Mouse (Mus musculus) cerebellum, adult 2 months (tissue): ENCODE measurements around the gene Ppp1r14b. TPM values are rescaled to one million over a fixed set of nuclear protein-coding genes. Genes with fewer than 3 reads are reported as not detected.

ENCODE experiments used
- DNase-seq, 2 experiments: peaks; one replicate each; pipeline ENCODE4 v3.0.0; 2021
- H3K27ac ChIP-seq: fragments of 200-500 bp; 2 replicates; pipeline ENCODE4 v1.5.1; 2012; ENCODE audit warnings: low read length, control low read depth, inconsistent platforms; ENCODE audit not compliant: insufficient read depth
- H3K27me3 ChIP-seq: fragments of 200-500 bp; 2 replicates; pipeline ENCODE4 v1.6.1; 2012; ENCODE audit warnings: inconsistent platforms, mild to moderate bottlenecking, low read length, moderate library complexity; ENCODE audit not compliant: control insufficient read depth, insufficient read depth
- H3K4me1 ChIP-seq: fragments of 200-500 bp; 2 replicates; pipeline ENCODE4 v1.6.1; 2011; ENCODE audit warnings: low read length; ENCODE audit not compliant: control insufficient read depth, insufficient read depth
- H3K4me3 ChIP-seq: fragments of 200-500 bp; replicated peaks from 2 replicates; pipeline ENCODE3; 2011; ENCODE audit warnings: mild to moderate bottlenecking, low read depth, low read length, control low read depth; ENCODE audit not compliant: insufficient read depth
- CTCF ChIP-seq: fragments of 200-500 bp; IDR thresholded peaks from 2 replicates; pipeline ENCODE4 v1.5.1; 2011; ENCODE audit warnings: low read depth, mild to moderate bottlenecking, control low read depth, low read length, moderate library complexity, borderline replicate concordance; ENCODE audit not compliant: insufficient read depth
- POLR2A ChIP-seq: fragments of 200-500 bp; IDR thresholded peaks from 2 replicates; pipeline ENCODE4 v1.6.1; 2011; ENCODE audit warnings: low read length, control low read depth, borderline replicate concordance; ENCODE audit not compliant: insufficient read depth
- WGBS: fragments of 180-500 bp; shearing (Covaris S2); methylation state at CpG from one replicate; pipeline ENCODE4 v1.1.7; 2018; 5-methylcytosine and 5-hydroxymethylcytosine counted together
- polyA plus RNA-seq: library from polyadenylated mRNA; depleted of rRNA; stranded (reverse); fragments of >200 nt; gene quantifications from 2 replicates; pipeline ENCODE4 v1.2.3, GENCODE M21; 2012

The Ppp1r14b gene
- polyA plus RNA-seq, 1 experiment, result 51.7 TPM

DNA sequence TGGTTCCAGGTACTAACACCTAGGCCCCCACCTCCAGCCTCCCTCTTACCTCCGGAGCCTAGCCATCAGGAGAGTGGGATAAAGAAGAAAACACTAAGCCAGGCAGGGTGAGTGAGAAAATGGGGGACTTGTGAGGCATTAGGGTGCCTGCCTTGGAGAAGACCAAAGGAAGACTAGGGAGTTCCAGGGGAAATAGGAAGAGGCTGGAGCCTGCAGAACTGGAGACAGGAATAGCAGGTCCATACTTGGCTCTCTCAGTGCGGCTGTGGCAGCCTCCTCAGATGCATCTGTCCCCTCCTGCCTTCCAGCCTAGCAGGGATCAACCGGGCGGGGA, 41.7 kb upstream of the Ppp1r14b start:
- H3K27me3 ChIP-seq, result no peaks in the 10 kb centered on the region
- H3K4me3 ChIP-seq, result no peak overlapping the region
- DNase-seq, result peak in 1 of 2 experiments; percentile 49
- no peak for TF ChIP-seq POLR2A
- no peak for TF ChIP-seq CTCF
- no peak overlapping the region for H3K27ac ChIP-seq
- H3K4me1 ChIP-seq, result peaks cover 11% of the 10 kb centered on the region
- WGBS, result 53% methylated on average over 4 of the region's 4 CpGs

- 4% methylated on average over 58 of the region's 58 CpGs for WGBS
- peak; percentile 70 to 73 for DNase-seq
- no peaks in the 10 kb centered on the region for H3K27me3 ChIP-seq
- H3K4me3 ChIP-seq, result peak overlapping the region; percentile 53
- peaks cover 16% of the 10 kb centered on the region for H3K4me1 ChIP-seq
- TF ChIP-seq POLR2A, result peak; percentile 51; the same call in 1 of the 2 replicates
- TF ChIP-seq CTCF, result no peak
- no peak overlapping the region for H3K27ac ChIP-seq
These were observed 41.2 kb upstream of the Ppp1r14b start for GRCm38 (mm10) chr19:6933436-6934194.

DNA sequence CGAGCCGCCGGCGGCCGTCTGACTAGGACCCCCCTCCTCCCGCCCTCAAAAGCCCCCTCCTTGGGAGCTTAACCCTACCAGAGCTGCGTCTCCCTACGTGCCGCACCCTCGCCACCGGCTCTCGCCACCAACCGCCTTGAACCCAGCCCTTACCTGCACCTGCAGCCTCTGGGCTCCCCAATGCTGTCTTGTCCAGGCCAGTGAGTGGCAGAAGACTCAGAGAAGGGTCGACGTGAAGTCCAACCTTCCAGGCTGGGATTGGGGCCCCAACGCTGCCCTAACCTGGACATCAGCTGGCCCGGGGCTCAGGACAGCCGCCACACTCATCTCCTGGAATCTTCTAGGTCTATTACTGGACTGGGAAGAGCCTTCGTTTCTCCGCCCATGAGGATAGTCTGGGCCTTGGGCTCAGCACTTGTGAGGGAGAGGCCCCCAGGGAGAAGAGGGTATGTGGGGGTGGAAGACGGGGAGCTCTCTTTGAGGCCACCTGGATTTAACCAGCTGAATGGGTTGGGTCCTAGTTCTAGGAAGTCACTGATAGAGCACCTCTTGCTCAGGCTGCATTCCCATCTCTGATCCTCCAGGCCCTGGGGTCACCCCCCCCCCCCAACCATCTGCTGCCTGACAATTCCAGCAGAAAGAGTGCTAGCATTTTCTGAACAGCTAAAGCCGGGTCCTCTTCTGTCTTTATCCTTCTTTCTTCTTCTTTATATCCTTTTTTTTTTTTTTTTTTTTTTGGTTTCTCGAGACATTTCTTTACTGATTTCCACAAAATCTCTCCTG, 40.4 kb upstream of the Ppp1r14b start, which contains the start of gene Kcnk4:
TSS of gene Kcnk4 (minus strand) at position 321 of the 783 bp plus-strand sequence.
- Histone ChIP-seq H3K27me3 (no peaks in the 10 kb centered on the region), H3K4me1 (peaks cover 22% of the 10 kb centered on the region), H3K4me3 (peak within 1 kb of the TSS; percentile 53), H3K27ac (no peak within 1 kb of the TSS)
- DNase-seq, result peak in 1 of 2 experiments; percentile 57
- TF ChIP-seq POLR2A (no peak), CTCF (no peak)
- 21% methylated on average over 23 of the region's 23 CpGs for WGBS

GRCm38 (mm10) chr19:6936299-6936698, 38.5 kb upstream of the Ppp1r14b start:
- no peaks in the 10 kb centered on the region for H3K27me3 ChIP-seq
- peak in 1 of 2 experiments; percentile 46 for DNase-seq
- peaks cover 34% of the 10 kb centered on the region for H3K4me1 ChIP-seq
- no peak overlapping the region for H3K4me3 ChIP-seq
- WGBS, result 28% methylated on average over 3 of the region's 3 CpGs
- no peak overlapping the region for H3K27ac ChIP-seq
- TF ChIP-seq CTCF (no peak), POLR2A (no peak)

DNA sequence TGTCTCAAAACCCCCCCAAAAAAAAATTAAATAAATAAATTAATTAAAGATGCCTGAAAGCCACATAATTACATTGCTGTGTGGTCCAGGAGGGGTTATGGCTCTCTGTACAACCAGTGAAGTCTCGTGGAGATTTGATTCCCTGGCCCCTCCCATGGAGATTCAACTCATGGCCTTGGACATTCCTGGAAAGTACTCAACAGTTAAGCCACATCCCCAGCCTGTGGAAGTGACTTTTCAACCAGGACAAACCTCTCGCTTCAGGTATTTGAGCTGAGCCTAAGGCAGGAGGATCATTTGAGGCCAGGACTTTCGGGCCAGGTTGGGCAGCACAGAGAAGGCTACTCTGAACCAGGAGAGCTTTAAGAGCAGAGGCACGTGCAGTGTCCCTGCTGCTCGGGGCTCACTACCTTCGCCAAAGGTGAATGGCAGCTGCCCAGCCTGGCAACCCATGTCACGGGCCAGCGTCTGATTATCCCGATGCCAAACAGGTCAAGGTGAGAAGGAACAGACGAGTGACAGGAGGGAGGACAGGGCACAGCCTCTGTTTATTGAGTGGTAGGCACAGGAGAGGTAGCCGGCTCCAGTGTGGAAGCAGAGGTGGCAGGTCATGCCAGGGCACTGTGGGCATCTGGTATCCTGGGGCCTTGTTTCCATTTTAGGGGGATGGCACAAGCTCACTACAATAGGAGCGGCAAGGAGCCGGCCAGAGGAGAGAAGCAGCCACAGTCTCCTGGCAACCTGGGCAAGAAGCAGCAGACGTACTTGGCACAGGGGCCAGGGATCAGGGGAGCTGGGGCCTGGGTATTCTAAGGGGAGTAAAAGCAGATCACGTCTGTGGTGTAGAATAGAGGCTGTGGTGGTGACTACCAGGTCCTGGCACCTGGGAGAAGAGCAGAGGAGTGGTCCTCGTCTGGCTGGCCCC, 37.0 kb upstream of the Ppp1r14b start:
- peak overlapping the region; percentile 8 for H3K4me3 ChIP-seq
- peak overlapping the region; percentile 77 for H3K27ac ChIP-seq
- H3K27me3 ChIP-seq, result no peaks in the 10 kb centered on the region
- peak; percentile 76 to 80 for DNase-seq
- peaks cover 34% of the 10 kb centered on the region for H3K4me1 ChIP-seq
- 16% methylated on average over 16 of the region's 16 CpGs for WGBS
- TF ChIP-seq POLR2A (no peak), CTCF (no peak)

GRCm38 (mm10) chr19:6939106-6940002, 35.4 kb upstream of the Ppp1r14b start:
- Histone ChIP-seq H3K27ac (peak overlapping the region; percentile 13; the same call in 1 of the 2 replicates), H3K4me3 (peak overlapping the region; percentile 8), H3K27me3 (no peaks in the 10 kb centered on the region), H3K4me1 (peaks cover 32% of the 10 kb centered on the region)
- TF ChIP-seq CTCF (no peak), POLR2A (no peak)
- WGBS, result 50% methylated on average over 20 of the region's 20 CpGs
- DNase-seq, result peak in 1 of 2 experiments; percentile 49
